Mouse (Mus musculus): ENCODE results near the gene Add2.

DNA sequence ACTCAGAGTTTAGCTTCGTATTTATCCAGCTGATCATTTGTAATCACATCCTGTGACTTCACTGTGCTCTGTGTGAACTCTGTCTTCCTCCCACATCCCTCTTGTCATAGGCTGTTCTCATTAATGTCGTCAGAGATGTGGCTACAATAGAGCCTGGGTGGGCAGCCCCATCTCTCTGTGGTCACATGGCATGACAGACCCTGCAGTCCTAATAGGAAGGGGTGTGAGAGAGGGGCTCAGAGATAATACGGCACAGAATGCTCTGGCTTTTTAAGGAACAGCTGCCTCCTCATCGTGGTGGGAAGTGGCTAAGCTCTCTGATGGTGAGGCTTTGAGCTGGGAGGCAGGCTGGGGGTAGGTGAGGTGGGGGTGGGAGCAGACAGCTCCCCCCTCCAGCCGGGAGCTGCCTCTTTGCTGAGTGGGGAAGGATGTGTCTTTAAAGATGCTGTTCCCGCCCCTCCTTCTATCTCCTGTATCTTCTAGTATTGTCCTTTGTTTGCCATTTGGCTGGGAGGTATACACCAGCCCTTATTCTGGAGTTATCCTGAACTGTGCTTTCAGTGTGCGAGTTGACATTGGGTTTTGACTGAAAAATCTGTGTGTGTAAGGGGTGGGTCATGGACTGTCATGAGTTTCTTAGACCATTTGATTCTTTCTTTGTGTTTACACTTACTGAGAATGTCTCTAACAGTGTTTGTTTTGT lies 30.8 kb downstream of the Add2 start:
- TF ChIP-seq CTCF (IDR thresholded peaks at IDR 0.05; ENCODE audit: control insufficient read depth, insufficient read depth, insufficient replicate concordance, low read depth, low read length) (no peak), POLR2A (IDR thresholded peaks at IDR 0.05; ENCODE audit: control insufficient read depth, low read depth, low read length) (no peak)
